Mouse (Mus musculus): ENCODE measurements around the gene Dnaja3.

DNA sequence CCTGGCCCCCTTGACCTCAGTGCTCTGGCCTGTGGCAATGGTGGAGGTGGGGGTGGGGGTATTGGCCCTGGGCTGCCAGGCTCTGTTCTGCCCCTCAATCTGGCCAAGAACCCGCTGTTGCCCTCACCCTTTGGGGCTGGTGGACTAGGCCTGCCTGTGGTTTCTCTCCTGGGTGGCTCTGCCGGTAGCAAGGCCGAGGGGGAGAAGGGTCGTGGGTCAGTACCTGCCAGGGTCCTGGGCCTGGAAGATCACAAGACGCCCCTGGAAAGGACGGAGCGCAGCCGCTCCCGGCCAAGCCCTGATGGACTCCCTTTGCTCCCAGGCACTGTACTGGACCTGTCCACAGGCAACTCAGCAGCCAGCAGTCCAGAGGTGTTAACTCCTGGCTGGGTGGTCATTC is 26.1 kb upstream of the Dnaja3 start:
- TF ChIP-seq EP300 (IDR thresholded peaks at IDR 0.05; ENCODE audit: low read depth) (no peak), CTCF (IDR thresholded peaks at IDR 0.05; ENCODE audit: low read depth) (no peak)

All from heart, postnatal 0 days (tissue).